Mouse (Mus musculus) urinary bladder, postnatal 14 days (tissue): ENCODE data around the gene Nagk.
A peak's percentile ranks its signal among the peaks of the same experiment; 100 is the strongest.
"Not testable (repeated sequence)": the region's sequence is repeated elsewhere in the genome, so short reads cannot be mapped to it uniquely, and the experiment has no call there.

Experiments
- DNase-seq: peaks from one replicate; pipeline ENCODE4 v3.0.0; 2021; ENCODE audit warnings: low spot score

The Nagk gene

GRCm38 (mm10) chr6:83794760-83795296, at the start of gene Nagk:
Gene Nagk, plus strand, starts transcription at chr6:83794982.
- peak; percentile 93 for DNase-seq

- DNase-seq: no peak
Observed at GRCm38 (mm10) chr6:83745466-83745865, 49.3 kb upstream of the Nagk start.

- no peak for DNase-seq
Observed at GRCm38 (mm10) chr6:83749286-83749685, 45.5 kb upstream of the Nagk start.

GRCm38 (mm10) chr6:83750171-83750684, 44.6 kb upstream of the Nagk start:
- DNase-seq: peak; percentile 73

GRCm38 (mm10) chr6:83756051-83756450, 38.7 kb upstream of the Nagk start:
- no peak for DNase-seq

GRCm38 (mm10) chr6:83762344-83762743, 32.4 kb upstream of the Nagk start, which contains the start of gene Ankrd53:
Gene Ankrd53, plus strand, starts transcription at chr6:83762644.
- DNase-seq: no peak

- peak; percentile 55 for DNase-seq
Observed at GRCm38 (mm10) chr6:83762880-83763431, 31.8 kb upstream of the Nagk start.

GRCm38 (mm10) chr6:83766982-83767381, 27.8 kb upstream of the Nagk start:
- no peak for DNase-seq

- no peak for DNase-seq
Observed at GRCm38 (mm10) chr6:83768485-83768884, 26.3 kb upstream of the Nagk start.

GRCm38 (mm10) chr6:83774126-83774525, 20.7 kb upstream of the Nagk start:
- DNase-seq: no peak

GRCm38 (mm10) chr6:83774781-83775563, 19.8 kb upstream of the Nagk start:
- DNase-seq: no peak

GRCm38 (mm10) chr6:83775638-83776293, 19.0 kb upstream of the Nagk start, which contains the start of gene Tex261:
Gene Tex261, minus strand, starts transcription at chr6:83775813.
- DNase-seq: peak; percentile 91

- no peak for DNase-seq
Observed at GRCm38 (mm10) chr6:83778306-83778705, 16.5 kb upstream of the Nagk start.

- peak; percentile 60 for DNase-seq
Observed at GRCm38 (mm10) chr6:83779026-83779425, 15.8 kb upstream of the Nagk start.

GRCm38 (mm10) chr6:83786426-83786825, 8.4 kb upstream of the Nagk start:
- DNase-seq: no peak

GRCm38 (mm10) chr6:83788554-83788953, 6.2 kb upstream of the Nagk start:
- DNase-seq: no peak

GRCm38 (mm10) chr6:83790533-83790932, 4.2 kb upstream of the Nagk start:
- DNase-seq: not testable (repeated sequence)

- no peak for DNase-seq
Observed at GRCm38 (mm10) chr6:83791251-83791890, 3.4 kb upstream of the Nagk start.

GRCm38 (mm10) chr6:83795492-83795900, 714 bp downstream of the Nagk start:
- DNase-seq: peak; percentile 59

- DNase-seq: no peak
Observed at GRCm38 (mm10) chr6:83796686-83797085, 1.9 kb downstream of the Nagk start.

- no peak for DNase-seq
Observed at GRCm38 (mm10) chr6:83802033-83802432, 7.3 kb downstream of the Nagk start.

GRCm38 (mm10) chr6:83802846-83803245, 8.1 kb downstream of the Nagk start:
- DNase-seq: no peak
